Mouse (Mus musculus) heart, embryonic 16.5 days (tissue): ENCODE measurements around the gene Ankrd13b. TPM values are rescaled to one million over a fixed set of nuclear protein-coding genes. Genes with fewer than 3 reads are reported as not detected.
"Not testable (repeated sequence)": the region's sequence is repeated elsewhere in the genome, so short reads cannot be mapped to it uniquely, and the experiment has no call there.

ENCODE experiments used
- ATAC-seq: fragments of 200-750 bp; cut with Nextera tagmentation; replicated peaks from 2 replicates; pipeline ENCODE4 v1.8.0; 2017; ENCODE audit warnings: moderate number of reproducible peaks; ENCODE audit not compliant: insufficient read depth, low FRiP score; ENCODE audit errors: extremely low read depth
- H3K27ac ChIP-seq: fragments of 300-500 bp; sonication (generic); 2 replicates; pipeline ENCODE4 v1.5.1; 2014; ENCODE audit warnings: mild to moderate bottlenecking, low read length, control low read depth, moderate library complexity
- H3K27me3 ChIP-seq: fragments of 300-500 bp; sonication (generic); 2 replicates; pipeline ENCODE4 v1.6.1; 2014; ENCODE audit warnings: low read length, mixed read lengths; ENCODE audit not compliant: control insufficient read depth, insufficient read depth
- H3K36me3 ChIP-seq: fragments of 300-500 bp; sonication (generic); 2 replicates; pipeline ENCODE4 v1.6.1; 2014; ENCODE audit not compliant: control insufficient read depth, insufficient read depth
- H3K4me1 ChIP-seq: fragments of 300-500 bp; sonication (generic); 2 replicates; pipeline ENCODE4 v1.6.1; 2014; ENCODE audit warnings: low read length, mixed read lengths; ENCODE audit not compliant: control insufficient read depth, insufficient read depth
- H3K4me2 ChIP-seq: fragments of 300-500 bp; sonication (generic); 2 replicates; pipeline ENCODE4 v1.6.1; 2014; ENCODE audit warnings: low read depth, mild to moderate bottlenecking, control low read depth, low read length
- H3K4me3 ChIP-seq: fragments of 300-500 bp; sonication (generic); 2 replicates; pipeline ENCODE4 v1.5.1; 2014; ENCODE audit warnings: mild to moderate bottlenecking, control low read depth, low read length
- H3K9ac ChIP-seq: fragments of 300-500 bp; sonication (generic); 2 replicates; pipeline ENCODE4 v1.6.1; 2014; ENCODE audit warnings: low read length, control low read depth
- H3K9me3 ChIP-seq: fragments of 300-500 bp; sonication (generic); replicated peaks from 2 replicates; pipeline ENCODE4 v1.6.1; 2016; ENCODE audit warnings: low read length; ENCODE audit not compliant: control insufficient read depth
- WGBS: fragments of 180-500 bp; shearing (Covaris S2); extraction: QIAGEN DNeasy Blood & Tissue Kit; methylation state at CpG from one replicate; pipeline ENCODE4 v1.1.7; 2014; 5-methylcytosine and 5-hydroxymethylcytosine counted together
- polyA plus RNA-seq: library from polyadenylated mRNA; unstranded; fragments of >200 nt; fragmentation: Nextera tagmentation; extraction: Ambion mirVana; gene quantifications from 2 replicates; pipeline ENCODE4 v1.2.1, GENCODE M21; 2015

The Ankrd13b gene
- polyA plus RNA-seq, result 2.0 and 3.7 TPM in 2 replicates

GRCm38 (mm10) chr11:77489591-77490235 lies at the start of gene Ankrd13b:
Gene Ankrd13b (minus strand): TSS chr11:77489678.
- Histone ChIP-seq H3K27me3 (no peaks in the 10 kb centered on the region), H3K4me2 (peak within 1 kb of the TSS; percentile 99), H3K9me3 (no peaks in the 10 kb centered on the region), H3K27ac (0 out of 2 replicates have a peak within 1 kb of the TSS, but pooled peaks have one; percentile 11), H3K4me3 (peak within 1 kb of the TSS; percentile 87), H3K4me1 (peaks cover 52% of the 10 kb centered on the region), H3K9ac (peak within 1 kb of the TSS; percentile 89), H3K36me3 (no peaks in the 10 kb centered on the region)
- WGBS, result under 1% methylated on average over 72 of the region's 87 CpGs
- ATAC-seq, result 0 out of 2 replicates have a peak, but pooled peaks have one; percentile 17

- Histone ChIP-seq H3K4me1 (no peaks in the 10 kb centered on the region), H3K27me3 (no peaks in the 10 kb centered on the region), H3K36me3 (peaks cover 4% of the 10 kb centered on the region; the same call in 1 of the 2 replicates), H3K27ac (no peak overlapping the region), H3K4me3 (no peak overlapping the region), H3K9me3 (no peaks in the 10 kb centered on the region), H3K9ac (no peak overlapping the region), H3K4me2 (no peak overlapping the region)
- no peak for ATAC-seq
- 82% methylated on average over 4 of the region's 4 CpGs for WGBS
These were observed 42.8 kb upstream of the Ankrd13b start for GRCm38 (mm10) chr11:77532202-77532846.

GRCm38 (mm10) chr11:77530862-77531261 lies 41.4 kb upstream of the Ankrd13b start:
- Histone ChIP-seq H3K4me3 (no peak overlapping the region), H3K9ac (no peak overlapping the region), H3K27me3 (no peaks in the 10 kb centered on the region), H3K36me3 (peaks cover 4% of the 10 kb centered on the region; the same call in 1 of the 2 replicates), H3K4me1 (no peaks in the 10 kb centered on the region), H3K4me2 (no peak overlapping the region), H3K27ac (no peak overlapping the region), H3K9me3 (0 out of 2 replicates have a peak, but pooled peaks cover under 1% of the 10 kb centered on the region)
- no peak for ATAC-seq
- 71% methylated on average over 2 of the region's 2 CpGs for WGBS

- no peak overlapping the region for H3K27ac ChIP-seq
- 71% methylated on average over 3 of the region's 3 CpGs for WGBS
- H3K27me3 ChIP-seq, result no peaks in the 10 kb centered on the region
- peaks cover 4% of the 10 kb centered on the region; the same call in 1 of the 2 replicates for H3K36me3 ChIP-seq
- H3K9ac ChIP-seq, result no peak overlapping the region
- H3K9me3 ChIP-seq, result 0 out of 2 replicates have a peak, but pooled peaks cover 3% of the 10 kb centered on the region
- no peaks in the 10 kb centered on the region for H3K4me1 ChIP-seq
- H3K4me2 ChIP-seq, result no peak overlapping the region
- ATAC-seq, result no peak
- H3K4me3 ChIP-seq, result no peak overlapping the region
These were observed 40.2 kb upstream of the Ankrd13b start for GRCm38 (mm10) chr11:77529644-77530043.

GRCm38 (mm10) chr11:77528420-77528819 lies 38.9 kb upstream of the Ankrd13b start:
- WGBS, result 81% methylated on average over 3 of the region's 3 CpGs
- not testable (repeated sequence) for ATAC-seq

GRCm38 (mm10) chr11:77525804-77526486 lies 36.5 kb upstream of the Ankrd13b start:
- Histone ChIP-seq H3K9me3 (0 out of 2 replicates have a peak, but pooled peaks cover 3% of the 10 kb centered on the region), H3K4me3 (no peak overlapping the region), H3K27ac (no peak overlapping the region), H3K27me3 (no peaks in the 10 kb centered on the region), H3K9ac (no peak overlapping the region), H3K36me3 (peaks cover 2% of the 10 kb centered on the region; the same call in 1 of the 2 replicates), H3K4me1 (no peaks in the 10 kb centered on the region), H3K4me2 (no peak overlapping the region)
- WGBS, result 72% methylated on average over 3 of the region's 3 CpGs
- ATAC-seq, result no peak

More at GRCm38 (mm10) chr11:77528420-77528819, 38.9 kb upstream of the Ankrd13b start:
- not testable (repeated sequence) for H3K4me2 ChIP-seq, H3K27ac ChIP-seq, H3K4me1 ChIP-seq, H3K9me3 ChIP-seq, H3K36me3 ChIP-seq, H3K9ac ChIP-seq, H3K4me3 ChIP-seq, H3K27me3 ChIP-seq

- Histone ChIP-seq H3K9me3 (0 out of 2 replicates have a peak, but pooled peaks cover 2% of the 10 kb centered on the region), H3K4me3 (no peak overlapping the region), H3K4me2 (no peak overlapping the region), H3K27ac (no peak overlapping the region), H3K27me3 (peaks cover 4% of the 10 kb centered on the region; the same call in 1 of the 2 replicates), H3K9ac (no peak overlapping the region), H3K4me1 (peaks cover 2% of the 10 kb centered on the region; the same call in 1 of the 2 replicates), H3K36me3 (no peaks in the 10 kb centered on the region)
- WGBS, result 50% methylated on average over 5 of the region's 5 CpGs
- no peak for ATAC-seq
These were observed 31.4 kb upstream of the Ankrd13b start for GRCm38 (mm10) chr11:77520601-77521529.

GRCm38 (mm10) chr11:77519043-77519442 lies 29.6 kb upstream of the Ankrd13b start, which contains the start of gene Gm10392:
Gene Gm10392 (minus strand): TSS chr11:77519198.
- 45% methylated on average over 5 of the region's 5 CpGs for WGBS
- no peak for ATAC-seq
- H3K4me2 ChIP-seq, result peak within 1 kb of the TSS; percentile 10; the same call in 1 of the 2 replicates

More at GRCm38 (mm10) chr11:77519043-77519442, 29.6 kb upstream of the Ankrd13b start, which contains the start of gene Gm10392:
- H3K9me3 ChIP-seq, result no peaks in the 10 kb centered on the region
- H3K4me3 ChIP-seq, result no peak within 1 kb of the TSS
- peaks cover 13% of the 10 kb centered on the region for H3K4me1 ChIP-seq
- H3K27me3 ChIP-seq, result peaks cover 4% of the 10 kb centered on the region; the same call in 1 of the 2 replicates
- no peaks in the 10 kb centered on the region for H3K36me3 ChIP-seq
- no peak within 1 kb of the TSS; the same call in 1 of the 2 replicates for H3K9ac ChIP-seq
- peak within 1 kb of the TSS; percentile 59 for H3K27ac ChIP-seq
